Mouse (Mus musculus) heart, embryonic 11.5 days (tissue): ENCODE data around the gene Cog8. TPM values are rescaled to one million over a fixed set of nuclear protein-coding genes. Genes with fewer than 3 reads are reported as not detected.

Experiments used
- ATAC-seq: fragments of 200-750 bp; cut with Nextera tagmentation; replicated peaks from 2 replicates; pipeline ENCODE4 v1.8.0; 2017; ENCODE audit warnings: moderate library complexity; ENCODE audit not compliant: insufficient number of reproducible peaks, low FRiP score, low TSS enrichment
- H3K27ac ChIP-seq: fragments of 300-500 bp; sonication (generic); 2 replicates; pipeline ENCODE4 v1.5.1; 2014; ENCODE audit warnings: mild to moderate bottlenecking, low read depth, low read length
- H3K27me3 ChIP-seq: fragments of 300-500 bp; sonication (generic); 2 replicates; pipeline ENCODE4 v1.6.1; 2014; ENCODE audit warnings: mild to moderate bottlenecking, low read length, mixed read lengths; ENCODE audit not compliant: control insufficient read depth, insufficient read depth
- H3K36me3 ChIP-seq: fragments of 300-500 bp; sonication (generic); 2 replicates; pipeline ENCODE4 v1.6.1; 2014; ENCODE audit warnings: mild to moderate bottlenecking, low read length, moderate library complexity, mixed read lengths; ENCODE audit not compliant: control insufficient read depth, insufficient read depth
- H3K4me1 ChIP-seq: fragments of 300-500 bp; sonication (generic); 2 replicates; pipeline ENCODE4 v1.6.1; 2014; ENCODE audit warnings: low read length; ENCODE audit not compliant: control insufficient read depth, insufficient read depth
- H3K4me2 ChIP-seq: fragments of 300-500 bp; sonication (generic); 2 replicates; pipeline ENCODE4 v1.6.1; 2014; ENCODE audit warnings: mild to moderate bottlenecking, moderate library complexity
- H3K4me3 ChIP-seq: fragments of 300-500 bp; sonication (generic); 2 replicates; pipeline ENCODE4 v1.5.1; 2014; ENCODE audit warnings: low read depth, low read length
- H3K9ac ChIP-seq: fragments of 300-500 bp; sonication (generic); 2 replicates; pipeline ENCODE4 v1.6.1; 2014; ENCODE audit warnings: mild to moderate bottlenecking, low read depth, low read length, moderate library complexity
- H3K9me3 ChIP-seq: fragments of 300-500 bp; sonication (generic); replicated peaks from 2 replicates; pipeline ENCODE4 v1.6.1; 2016; ENCODE audit warnings: low read length; ENCODE audit not compliant: control insufficient read depth
- WGBS: fragments of 180-500 bp; shearing (Covaris S2); extraction: QIAGEN DNeasy Blood & Tissue Kit; methylation state at CpG from one replicate; pipeline ENCODE4 v1.1.7; 2014; ENCODE audit not compliant: insufficient replicate concordance; 5-methylcytosine and 5-hydroxymethylcytosine counted together
- polyA plus RNA-seq: library from polyadenylated mRNA; unstranded; fragments of >200 nt; fragmentation: Nextera tagmentation; extraction: Ambion mirVana; gene quantifications from 2 replicates; pipeline ENCODE4 v1.2.1, GENCODE M21; 2014

The Cog8 gene
- 31.5 and 31.9 TPM in 2 replicates for polyA plus RNA-seq

DNA sequence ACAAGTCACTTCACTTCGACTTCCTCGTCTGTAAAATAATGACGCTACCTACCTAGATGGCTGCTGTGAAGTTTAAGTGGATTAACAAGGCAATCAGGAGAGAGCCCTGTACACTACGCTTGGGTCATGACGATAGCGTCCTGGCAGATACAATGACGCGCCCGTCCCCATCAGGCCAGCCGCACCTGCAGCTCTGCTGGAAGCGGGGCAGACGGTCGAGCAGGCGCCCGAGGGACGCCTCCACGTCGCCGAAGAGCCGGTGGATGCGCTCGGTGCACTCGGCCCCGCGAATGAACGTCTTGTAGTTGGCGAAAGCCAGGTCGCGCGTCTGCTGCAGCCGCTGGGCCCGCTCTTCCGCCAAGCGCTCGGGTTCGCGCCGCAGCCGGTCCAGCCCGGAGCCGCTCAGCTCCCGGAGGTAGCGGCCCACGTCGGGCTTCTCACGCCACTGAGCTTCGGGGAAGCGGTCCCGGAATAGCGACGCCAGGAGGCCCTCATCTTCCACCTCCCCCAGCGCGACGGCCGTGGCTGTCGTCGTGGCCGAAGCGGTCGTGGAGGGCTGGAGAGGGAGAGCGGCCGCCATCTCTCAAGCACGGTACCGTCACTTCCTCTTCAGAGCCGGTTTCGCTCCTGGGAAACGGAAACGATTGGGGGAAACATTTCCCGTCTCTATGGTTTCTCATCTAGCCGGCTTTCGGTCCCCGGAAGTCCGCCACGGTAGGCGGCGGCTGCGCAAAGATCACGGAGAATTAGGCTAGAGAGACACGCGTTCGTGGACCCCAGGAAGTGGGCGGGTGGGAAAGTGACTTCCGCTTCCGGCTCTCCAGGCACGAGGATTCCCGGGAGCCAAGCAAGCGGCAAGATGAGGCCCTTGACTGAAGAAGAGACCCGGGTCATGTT is at the start of gene Cog8, which contains the start of gene Nip7:
Gene Cog8, minus strand, starts transcription at position 614 of the 897 bp plus-strand sequence.
Gene Nip7, plus strand, starts transcription at position 802 of the 897 bp plus-strand sequence.
- peak within 1 kb of the TSS; percentile 82 for H3K9ac ChIP-seq
- H3K36me3 ChIP-seq: peaks cover 20% of the 10 kb centered on the region
- ATAC-seq: peak; percentile 86
- H3K4me2 ChIP-seq: peak within 1 kb of the TSS; percentile 95
- no peaks in the 10 kb centered on the region for H3K27me3 ChIP-seq
- peak within 1 kb of the TSS; percentile 54 for H3K27ac ChIP-seq
- WGBS: under 1% methylated on average over 88 of the region's 88 CpGs
- H3K9me3 ChIP-seq: no peaks in the 10 kb centered on the region
- H3K4me3 ChIP-seq: peak within 1 kb of the TSS; percentile 75
- H3K4me1 ChIP-seq: peaks cover 12% of the 10 kb centered on the region

DNA sequence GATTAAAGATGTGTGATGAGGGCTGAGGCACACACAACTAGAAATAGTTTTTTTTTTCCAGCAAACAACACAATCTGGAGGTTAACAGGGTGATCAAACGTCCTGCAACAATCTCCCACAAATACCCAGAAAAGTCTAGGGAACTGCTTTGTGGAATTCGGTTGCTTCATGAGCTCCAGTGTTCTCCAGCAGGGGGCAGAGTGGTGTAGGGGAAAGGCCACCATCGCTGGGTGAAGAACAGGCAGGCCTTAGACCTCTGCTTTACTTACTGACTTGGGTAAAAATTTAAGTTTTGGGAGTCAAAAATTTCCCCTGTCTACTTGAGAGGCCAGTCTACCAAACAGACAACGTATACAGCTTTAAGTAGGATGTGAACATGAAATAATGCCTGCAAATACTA is 48.1 kb upstream of the Cog8 start:
- Histone ChIP-seq H3K4me2 (no peak overlapping the region), H3K36me3 (no peaks in the 10 kb centered on the region), H3K27ac (no peak overlapping the region), H3K9me3 (no peaks in the 10 kb centered on the region), H3K9ac (no peak overlapping the region), H3K27me3 (no peaks in the 10 kb centered on the region), H3K4me3 (no peak overlapping the region), H3K4me1 (no peaks in the 10 kb centered on the region)
- WGBS: 7% methylated on average over 4 of the region's 4 CpGs
- ATAC-seq: no peak

DNA sequence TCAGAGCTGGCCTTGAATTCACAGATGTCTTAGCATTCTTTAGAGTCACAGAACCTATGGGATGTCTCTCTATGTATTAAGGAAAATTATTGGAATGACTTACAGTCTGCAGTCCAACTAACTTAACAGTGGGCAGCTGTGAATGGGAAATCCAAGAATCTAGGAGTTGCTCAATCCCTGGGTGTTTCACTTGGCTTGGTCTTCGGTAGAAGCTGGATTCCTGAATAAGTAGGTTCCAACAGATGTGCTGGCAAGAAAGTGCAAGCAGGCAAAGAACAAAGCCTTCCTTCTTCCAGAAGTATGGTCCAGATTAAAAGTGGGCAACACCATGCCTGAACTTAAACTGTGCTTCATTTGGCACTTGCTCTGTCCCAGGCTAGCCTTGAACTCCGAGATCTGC is 44.1 kb upstream of the Cog8 start:
- Histone ChIP-seq H3K4me3 (no peak overlapping the region), H3K27me3 (no peaks in the 10 kb centered on the region), H3K36me3 (no peaks in the 10 kb centered on the region), H3K27ac (no peak overlapping the region), H3K4me1 (no peaks in the 10 kb centered on the region), H3K9me3 (no peaks in the 10 kb centered on the region), H3K9ac (no peak overlapping the region), H3K4me2 (no peak overlapping the region)
- ATAC-seq: no peak
- WGBS: 75% methylated on average over 2 of the region's 2 CpGs

DNA sequence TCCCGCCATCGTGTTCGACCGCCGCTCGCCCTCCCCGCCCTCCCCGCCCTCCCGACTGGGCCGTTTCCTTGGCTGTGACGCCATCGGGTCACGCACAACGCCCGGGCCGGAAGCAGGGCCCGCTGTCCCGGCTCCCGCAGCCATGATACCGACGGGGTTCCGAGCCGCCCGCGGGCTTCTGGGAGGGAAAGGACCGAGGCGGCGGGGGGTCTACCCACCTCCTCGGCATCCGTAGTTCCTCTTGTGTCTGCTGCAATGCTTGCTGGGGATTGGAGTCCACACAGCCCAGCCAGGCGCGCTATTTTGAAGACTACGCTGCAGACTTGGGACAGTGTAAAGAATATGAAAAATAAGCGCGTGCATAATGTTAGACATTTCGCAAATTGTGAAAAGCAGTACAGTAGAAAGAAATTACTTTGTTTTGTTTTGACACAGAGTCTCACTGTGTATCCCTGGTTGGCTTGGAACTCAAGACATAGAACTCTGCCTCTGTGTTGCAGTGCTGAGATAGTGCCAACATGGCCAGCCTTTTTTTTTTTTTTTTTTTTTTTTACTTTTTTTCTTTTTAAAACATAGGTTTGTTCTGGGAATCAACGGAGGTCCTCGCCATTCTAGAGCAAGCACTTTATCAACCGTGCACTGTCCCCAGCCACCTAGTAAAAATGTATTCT is 40.0 kb upstream of the Cog8 start, which contains the start of gene Terf2:
Gene Terf2, minus strand, starts transcription at position 182 of the 671 bp plus-strand sequence.
- no peaks in the 10 kb centered on the region for H3K9me3 ChIP-seq
- WGBS: 4% methylated on average over 39 of the region's 39 CpGs
- H3K36me3 ChIP-seq: 0 out of 2 replicates have a peak, but pooled peaks cover 12% of the 10 kb centered on the region
- peak within 1 kb of the TSS; percentile 87 for H3K27ac ChIP-seq
- H3K4me1 ChIP-seq: no peaks in the 10 kb centered on the region
- ATAC-seq: peak; percentile 92
- peak within 1 kb of the TSS; percentile 83 for H3K4me3 ChIP-seq
- H3K27me3 ChIP-seq: no peaks in the 10 kb centered on the region
- peak within 1 kb of the TSS; percentile 84 for H3K9ac ChIP-seq
- peak within 1 kb of the TSS; percentile 68 for H3K4me2 ChIP-seq

DNA sequence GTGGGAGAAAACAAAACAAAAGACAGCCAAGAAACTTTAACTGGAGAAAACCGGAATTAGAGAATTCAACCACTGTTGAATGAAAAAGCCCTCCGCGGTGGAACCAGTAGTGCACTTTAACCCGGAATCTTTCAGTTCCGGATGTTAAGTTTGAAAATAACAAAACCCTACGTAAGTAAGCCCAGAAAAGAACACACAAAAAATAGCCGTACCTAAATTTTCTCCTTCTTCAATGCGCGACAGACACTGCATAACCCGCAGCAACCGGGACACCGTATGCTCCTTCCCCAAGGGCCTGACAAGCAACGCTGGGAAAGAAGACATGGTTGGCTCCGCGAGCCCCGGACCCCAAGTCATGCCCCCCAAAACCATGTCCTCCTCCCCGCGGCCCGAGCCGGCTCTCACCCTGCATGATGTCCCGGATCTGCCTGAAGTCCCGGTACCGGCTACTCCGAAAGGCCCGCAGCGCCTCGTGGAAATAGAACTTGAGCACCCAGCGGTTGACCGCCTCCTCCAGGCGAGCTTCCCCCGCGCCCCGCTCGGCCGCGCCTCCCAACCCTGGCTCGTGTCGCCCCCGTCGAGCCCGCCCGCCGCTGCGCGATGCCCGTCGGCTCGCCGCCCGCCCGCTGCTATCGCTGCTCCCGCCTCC is 39.4 kb upstream of the Cog8 start:
- Histone ChIP-seq H3K4me2 (peak overlapping the region; percentile 68), H3K9ac (peak overlapping the region; percentile 84), H3K4me3 (peak overlapping the region; percentile 83), H3K4me1 (no peaks in the 10 kb centered on the region), H3K9me3 (no peaks in the 10 kb centered on the region), H3K27ac (peak overlapping the region; percentile 87), H3K36me3 (peaks cover 14% of the 10 kb centered on the region; the same call in 1 of the 2 replicates), H3K27me3 (no peaks in the 10 kb centered on the region)
- ATAC-seq: peak; percentile 82
- 1% methylated on average over 53 of the region's 53 CpGs for WGBS

DNA sequence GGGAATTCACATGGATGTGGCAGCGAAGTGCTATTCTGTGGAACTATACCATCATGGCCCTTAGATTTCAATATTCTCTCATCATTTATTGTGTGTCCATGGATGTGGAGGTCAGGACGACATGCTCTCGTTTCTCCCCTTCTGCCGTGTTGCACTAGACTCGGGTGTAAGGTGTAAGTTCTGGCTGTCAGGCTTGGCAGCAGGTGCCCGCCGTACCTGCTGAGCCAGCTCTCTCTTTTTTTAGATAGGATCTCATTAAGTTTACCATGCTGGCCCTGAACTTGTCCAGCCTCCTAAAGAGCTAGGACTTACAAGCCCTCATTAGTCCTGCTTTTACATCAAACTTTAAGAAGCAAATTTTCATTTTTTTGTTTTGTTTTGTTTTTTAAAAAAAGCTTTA is 34.0 kb upstream of the Cog8 start:
- no peak for ATAC-seq
- Histone ChIP-seq H3K9ac (no peak overlapping the region), H3K9me3 (no peaks in the 10 kb centered on the region), H3K27me3 (no peaks in the 10 kb centered on the region), H3K4me3 (no peak overlapping the region), H3K27ac (no peak overlapping the region), H3K4me1 (no peaks in the 10 kb centered on the region), H3K4me2 (no peak overlapping the region), H3K36me3 (peaks cover 33% of the 10 kb centered on the region)
- WGBS: 89% methylated on average over 7 of the region's 7 CpGs

DNA sequence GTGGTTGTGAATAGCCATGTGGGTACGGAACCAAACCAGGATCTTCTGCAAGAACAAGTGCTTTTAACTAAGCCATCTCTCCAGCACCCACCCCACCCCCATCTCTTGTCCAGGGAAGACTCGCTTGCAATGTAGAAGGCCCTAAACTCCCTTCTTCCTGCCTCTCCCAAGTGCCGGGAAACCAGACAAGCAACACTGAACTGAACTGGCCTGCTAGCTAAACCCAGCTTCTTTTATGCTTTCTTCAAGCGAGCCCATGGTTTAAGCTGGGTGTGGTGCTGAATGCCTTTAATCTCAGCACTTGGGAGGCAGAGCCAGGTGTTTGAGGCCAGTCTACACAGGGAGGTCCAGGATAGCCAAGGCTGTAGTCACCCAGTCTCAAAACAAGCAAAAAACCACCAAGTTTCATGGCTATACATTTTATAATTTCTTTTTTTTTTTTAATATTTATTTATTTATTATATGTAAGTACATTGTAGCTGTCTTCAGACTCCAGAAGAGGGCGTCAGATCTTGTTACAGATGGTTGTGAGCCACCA is 32.1 kb upstream of the Cog8 start:
- Histone ChIP-seq H3K27ac (no peak overlapping the region), H3K4me3 (no peak overlapping the region), H3K4me1 (no peaks in the 10 kb centered on the region), H3K9me3 (no peaks in the 10 kb centered on the region), H3K36me3 (peaks cover 27% of the 10 kb centered on the region), H3K9ac (no peak overlapping the region), H3K4me2 (no peak overlapping the region), H3K27me3 (no peaks in the 10 kb centered on the region)
- WGBS: 92% methylated on average over 5 of the region's 5 CpGs
- ATAC-seq: no peak

DNA sequence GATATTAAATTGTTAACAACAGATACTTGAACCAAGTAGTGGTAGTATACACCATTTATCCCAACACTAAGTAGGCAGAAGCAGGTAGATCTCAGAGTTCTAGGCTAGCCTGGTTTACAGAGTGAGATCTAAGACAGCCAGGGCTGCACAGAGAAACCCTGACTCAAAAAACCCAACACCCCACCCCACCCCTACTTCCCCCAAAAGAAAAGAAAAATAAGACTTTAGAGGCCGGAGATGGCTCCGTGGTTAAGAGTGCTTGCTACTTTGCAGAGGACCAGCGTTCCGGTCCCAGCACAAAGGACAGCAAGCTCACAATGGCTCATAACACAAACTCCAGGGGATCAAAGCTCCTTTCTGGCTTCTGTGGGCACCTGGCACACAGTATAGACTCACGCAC is 29.5 kb upstream of the Cog8 start:
- 89% methylated on average over 5 of the region's 5 CpGs for WGBS
- no peaks in the 10 kb centered on the region for H3K9me3 ChIP-seq
- no peaks in the 10 kb centered on the region for H3K4me1 ChIP-seq
- H3K9ac ChIP-seq: no peak overlapping the region
- H3K27me3 ChIP-seq: no peaks in the 10 kb centered on the region
- ATAC-seq: no peak
- peaks cover 36% of the 10 kb centered on the region for H3K36me3 ChIP-seq
- H3K4me2 ChIP-seq: no peak overlapping the region
- no peak overlapping the region for H3K27ac ChIP-seq
- no peak overlapping the region for H3K4me3 ChIP-seq
